Mouse (Mus musculus) erythroblast, embryonic 14.5 days (primary cell): Measurements from ENCODE around the gene Stk11. TPM values are rescaled to one million over a fixed set of nuclear protein-coding genes. Genes with fewer than 3 reads are reported as not detected.
A peak's percentile ranks its signal among the peaks of the same experiment; 100 is the strongest.
"Not testable (repeated sequence)": the region's sequence is repeated elsewhere in the genome, so short reads cannot be mapped to it uniquely, and the experiment has no call there.

ENCODE experiments used
- H3K27me3 ChIP-seq: 2 replicates; pipeline ENCODE4 v1.6.1; 2012; ENCODE audit warnings: inconsistent platforms; ENCODE audit not compliant: control insufficient read depth
- H3K36me3 ChIP-seq: 2 replicates; pipeline ENCODE4 v1.6.1; 2012; ENCODE audit warnings: mild to moderate bottlenecking, inconsistent platforms; ENCODE audit not compliant: control insufficient read depth
- H3K4me1 ChIP-seq: 2 replicates; pipeline ENCODE4 v1.6.1; 2012; ENCODE audit warnings: inconsistent platforms; ENCODE audit not compliant: control insufficient read depth
- H3K4me3 ChIP-seq: replicated peaks from 2 replicates; pipeline ENCODE3; 2012; ENCODE audit warnings: moderate library complexity, mild to moderate bottlenecking, inconsistent platforms
- H3K9me3 ChIP-seq: 2 replicates; pipeline ENCODE4 v1.6.1; 2012; ENCODE audit warnings: low read length, inconsistent platforms, mixed read lengths; ENCODE audit not compliant: control insufficient read depth
- GATA1 ChIP-seq: IDR thresholded peaks from 2 replicates; pipeline ENCODE4 v1.6.1; 2012; ENCODE audit warnings: low read length, inconsistent platforms, mixed read lengths
- TAL1 ChIP-seq: IDR thresholded peaks from 3 replicates; pipeline ENCODE4 v1.6.1; 2012; ENCODE audit warnings: low read length, inconsistent platforms, mixed read lengths
- polyA plus RNA-seq: library from polyadenylated mRNA; stranded (reverse); fragments of >175 nt; gene quantifications from 2 replicates; pipeline ENCODE4 v1.2.3, GENCODE M21; 2012

Stk11 gene
- polyA plus RNA-seq, 1 experiment = 69.2 TPM

- Histone ChIP-seq H3K9me3 (no peaks in the 10 kb centered on the region), H3K27me3 (peaks cover 13% of the 10 kb centered on the region), H3K4me1 (peaks cover 91% of the 10 kb centered on the region), H3K36me3 (no peaks in the 10 kb centered on the region; the same call in 1 of the 2 replicates), H3K4me3 (no peak overlapping the region)
- TF ChIP-seq GATA1 (no peak), TAL1 (no peak)
Measured at GRCm38 (mm10) chr10:80162716-80163299, 47.2 kb downstream of the Stk11 start.

GRCm38 (mm10) chr10:80163721-80164120 is 48.1 kb downstream of the Stk11 start:
- H3K9me3 ChIP-seq = no peaks in the 10 kb centered on the region
- H3K27me3 ChIP-seq = peaks cover 13% of the 10 kb centered on the region
- TF ChIP-seq TAL1 (no peak; the same call in 2 of the 3 replicates), GATA1 (no peak)
- H3K36me3 ChIP-seq = no peaks in the 10 kb centered on the region; the same call in 1 of the 2 replicates
- H3K4me1 ChIP-seq = peaks cover 89% of the 10 kb centered on the region
- H3K4me3 ChIP-seq = no peak overlapping the region

- Histone ChIP-seq H3K9me3 (no peaks in the 10 kb centered on the region), H3K4me1 (peaks cover 89% of the 10 kb centered on the region), H3K27me3 (peaks cover 13% of the 10 kb centered on the region), H3K36me3 (peaks cover 3% of the 10 kb centered on the region), H3K4me3 (peak overlapping the region; percentile 60)
- TF ChIP-seq TAL1 = no peak
- TF ChIP-seq GATA1 = no peak
Measured at GRCm38 (mm10) chr10:80164161-80164997, 48.8 kb downstream of the Stk11 start.

GRCm38 (mm10) chr10:80164998-80165344 is 49.4 kb downstream of the Stk11 start:
- Histone ChIP-seq H3K4me1 (peaks cover 88% of the 10 kb centered on the region), H3K36me3 (peaks cover 9% of the 10 kb centered on the region), H3K9me3 (peaks cover 3% of the 10 kb centered on the region), H3K27me3 (peaks cover 13% of the 10 kb centered on the region), H3K4me3 (peak overlapping the region; percentile 60)
- TF ChIP-seq GATA1 = no peak
- TF ChIP-seq TAL1 = no peak

- peaks cover 13% of the 10 kb centered on the region for H3K27me3 ChIP-seq
- H3K4me3 ChIP-seq = peak within 1 kb of the TSS; percentile 87
- H3K36me3 ChIP-seq = peaks cover 15% of the 10 kb centered on the region
- peaks cover 9% of the 10 kb centered on the region for H3K9me3 ChIP-seq
- TF ChIP-seq GATA1 (no peak), TAL1 (no peak)
- peaks cover 87% of the 10 kb centered on the region for H3K4me1 ChIP-seq
Measured at GRCm38 (mm10) chr10:80165392-80166128, 50.0 kb downstream of the Stk11 start, which contains the start of gene Cirbp. TSS of gene Cirbp (plus strand) at chr10:80165985.

- not testable (repeated sequence) for H3K4me3 ChIP-seq
- Histone ChIP-seq H3K27me3 (peaks cover 13% of the 10 kb centered on the region), H3K9me3 (peaks cover 13% of the 10 kb centered on the region), H3K36me3 (peaks cover 20% of the 10 kb centered on the region), H3K4me1 (peaks cover 84% of the 10 kb centered on the region)
Measured at GRCm38 (mm10) chr10:80166136-80166535, 50.5 kb downstream of the Stk11 start.

- H3K4me3 ChIP-seq = peak overlapping the region; percentile 87
- peaks cover 82% of the 10 kb centered on the region for H3K4me1 ChIP-seq
- H3K9me3 ChIP-seq = peaks cover 26% of the 10 kb centered on the region
- H3K36me3 ChIP-seq = peaks cover 34% of the 10 kb centered on the region
- H3K27me3 ChIP-seq = peaks cover 13% of the 10 kb centered on the region
- TF ChIP-seq TAL1 = no peak
- no peak for TF ChIP-seq GATA1
Measured at GRCm38 (mm10) chr10:80167460-80168037, 51.9 kb downstream of the Stk11 start.

- Histone ChIP-seq H3K4me1 (peaks cover 81% of the 10 kb centered on the region), H3K4me3 (peak overlapping the region; percentile 87), H3K27me3 (peaks cover 8% of the 10 kb centered on the region), H3K9me3 (peaks cover 26% of the 10 kb centered on the region), H3K36me3 (peaks cover 34% of the 10 kb centered on the region)
- TF ChIP-seq GATA1 = no peak
- TF ChIP-seq TAL1 = no peak
Measured at GRCm38 (mm10) chr10:80168038-80168661, 52.5 kb downstream of the Stk11 start.
